ENCODE assay signal across 8 mouse cellular contexts in the genomic region with DNA sequence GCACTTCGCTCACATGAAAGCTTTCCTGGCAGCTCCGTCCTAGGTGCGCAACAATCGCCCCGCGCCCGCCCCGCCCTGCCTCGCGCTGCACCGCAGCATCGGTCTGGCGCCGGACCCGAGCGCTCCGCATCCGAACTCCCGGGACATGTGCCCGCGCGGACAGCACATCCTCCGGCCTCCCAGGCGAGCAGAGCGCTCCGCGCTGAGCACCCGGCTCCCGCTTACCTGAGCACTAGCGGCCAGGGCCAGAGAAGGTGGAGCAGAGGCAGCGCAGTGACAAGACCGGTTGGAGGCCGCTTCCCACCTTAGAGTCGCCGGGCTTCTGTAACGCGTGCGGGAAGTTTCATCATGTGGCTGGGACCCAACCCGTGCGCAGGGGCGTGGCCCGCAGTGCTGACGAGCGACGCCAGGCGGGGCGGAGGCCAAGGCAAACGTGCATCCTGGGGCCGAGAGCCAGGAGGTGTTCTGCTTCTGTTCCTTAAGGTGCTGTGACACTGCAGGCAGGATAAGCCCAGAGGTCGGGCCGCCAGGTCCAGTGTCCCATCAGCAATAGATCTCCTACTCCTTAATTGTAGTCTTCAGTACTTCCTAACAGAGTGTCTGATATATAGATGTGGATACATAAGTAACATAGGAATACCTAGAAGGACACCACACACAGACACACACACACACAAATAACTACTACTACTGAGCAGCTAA. TPM values are rescaled to one million over a fixed set of nuclear protein-coding genes. Genes with fewer than 3 reads are reported as not detected.
DNase-seq lines count a peak whose midpoint lies in the region; ATAC-seq lines count a peak whose summit lies in the region.

Asns (minus strand) TSS at position 371 of the 702 bp plus-strand sequence.

- no peaks in the 10 kb centered on the region for H3K36me3 ChIP-seq in embryonic facial prominence, embryonic 10.5 days (replicated peaks)
- H3K36me3 ChIP-seq in midbrain, embryonic 11.5 days (ENCODE audit: control insufficient read depth, insufficient read depth, low read length) = no peaks in the 10 kb centered on the region

- peak within 1 kb of the TSS; percentile 88 for H3K4me3 ChIP-seq in embryonic facial prominence, embryonic 10.5 days
- peak within 1 kb of the TSS; percentile 56 for H3K4me3 ChIP-seq in midbrain, embryonic 11.5 days (ENCODE audit: low read depth, low read length)

- H3K4me2 ChIP-seq in midbrain, embryonic 11.5 days = peak within 1 kb of the TSS; percentile 73

- H3K9ac ChIP-seq in midbrain, embryonic 11.5 days (ENCODE audit: low read length) = peak within 1 kb of the TSS; percentile 59

- peak; percentile 89 for DNase-seq in adrenal gland, postnatal 14 days
- DNase-seq in embryonic facial prominence, embryonic 10.5 days (ENCODE audit: low spot score) = peak; percentile 90
- DNase-seq in heart, adult 11 months = peak; percentile 96
- DNase-seq in kidney, adult 11 months = peak; percentile 59
- peak; percentile 81 for DNase-seq in left cerebral cortex, postnatal 4 days
- DNase-seq in midbrain, embryonic 11.5 days (ENCODE audit: low spot score, missing footprints) = peak; percentile 97
- peak; percentile 79 for DNase-seq in right cerebral cortex, postnatal 4 days
- peak; percentile 84 for DNase-seq in yolk sac, embryonic 10.5 days (ENCODE audit: low spot score)

- no peaks in the 10 kb centered on the region for H3K27me3 ChIP-seq in embryonic facial prominence, embryonic 10.5 days (replicated peaks; ENCODE audit: low read depth, poor library complexity, severe bottlenecking)
- H3K27me3 ChIP-seq in midbrain, embryonic 11.5 days (ENCODE audit: control insufficient read depth, insufficient read depth, low read length) = no peaks in the 10 kb centered on the region

- peak; percentile 96 for ATAC-seq in midbrain, embryonic 11.5 days (ENCODE audit: low FRiP score)

- peak within 1 kb of the TSS; percentile 87 for H3K27ac ChIP-seq in embryonic facial prominence, embryonic 10.5 days (replicated peaks)
- no peak within 1 kb of the TSS for H3K27ac ChIP-seq in midbrain, embryonic 11.5 days (ENCODE audit: low read depth, low read length)

- under 1% methylated on average over 51 of the region's 51 CpGs for WGBS in embryonic facial prominence, embryonic 10.5 days
- WGBS in midbrain, embryonic 11.5 days = under 1% methylated on average over 51 of the region's 51 CpGs

- H3K4me1 ChIP-seq in embryonic facial prominence, embryonic 10.5 days = peaks cover 19% of the 10 kb centered on the region
- H3K4me1 ChIP-seq in midbrain, embryonic 11.5 days (ENCODE audit: control insufficient read depth, insufficient read depth, low read length) = no peaks in the 10 kb centered on the region

- H3K9me3 ChIP-seq in embryonic facial prominence, embryonic 10.5 days = no peaks in the 10 kb centered on the region
- no peaks in the 10 kb centered on the region for H3K9me3 ChIP-seq in midbrain, embryonic 11.5 days (ENCODE audit: control insufficient read depth, low read length)

- intact Hi-C loops in left cerebral cortex, postnatal 4 days (cut with DNase I) = no loop called here

RNA-seq across cellular contexts. Expression of gene Asns, which starts in this region (rescaled TPM):
- 64.5 and 67.2 TPM in 2 replicates for total RNA-seq in adrenal gland, postnatal 14 days (2021)
- 83.0 and 90.5 TPM in 2 replicates for polyA plus RNA-seq in embryonic facial prominence, embryonic 10.5 days (2016; fragmentation: Nextera tagmentation; extraction: Ambion mirVana)
- 10 to 100 TPM; 99.3 to 99.8 TPM for total RNA-seq in left cerebral cortex, postnatal 4 days (2021)
- polyA plus RNA-seq in midbrain, embryonic 11.5 days (2014; fragmentation: Nextera tagmentation; extraction: Ambion mirVana) = 44.6 and 47.2 TPM in 2 replicates
